Mouse (Mus musculus) cerebral cortex, adult 2 months (tissue): ENCODE results near the gene Hoxc5.

ENCODE experiments used
- WGBS: fragments of 180-500 bp; shearing (Covaris S2); methylation state at CpG from one replicate; pipeline ENCODE4 v1.1.7; 2018; 5-methylcytosine and 5-hydroxymethylcytosine counted together

The Hoxc5 gene

GRCm38 (mm10) chr15:103010847-103011555 lies 43.8 kb downstream of the Hoxc5 start:
- WGBS: 4% methylated on average over 28 of the region's 28 CpGs

GRCm38 (mm10) chr15:103011928-103012486 lies 44.8 kb downstream of the Hoxc5 start:
- 8% methylated on average over 26 of the region's 26 CpGs for WGBS

- WGBS: 6% methylated on average over 17 of the region's 17 CpGs
These were observed 46.2 kb downstream of the Hoxc5 start for GRCm38 (mm10) chr15:103013238-103013984.

- 2% methylated on average over 51 of the region's 57 CpGs for WGBS
These were observed 47.1 kb downstream of the Hoxc5 start for GRCm38 (mm10) chr15:103014166-103015008.

GRCm38 (mm10) chr15:103015009-103015399 lies 47.8 kb downstream of the Hoxc5 start:
- WGBS: 6% methylated on average over 28 of the region's 28 CpGs

GRCm38 (mm10) chr15:103015406-103016166 lies 48.3 kb downstream of the Hoxc5 start:
- WGBS: 21% methylated on average over 19 of the region's 19 CpGs

GRCm38 (mm10) chr15:103018636-103019035 lies 51.4 kb downstream of the Hoxc5 start, which contains the start of gene Hoxc4:
Gene Hoxc4, plus strand, starts transcription at chr15:103018934.
- 49% methylated on average over 9 of the region's 9 CpGs for WGBS

GRCm38 (mm10) chr15:103020899-103021418 lies 53.7 kb downstream of the Hoxc5 start:
- 3% methylated on average over 8 of the region's 8 CpGs for WGBS

GRCm38 (mm10) chr15:103021544-103021943 lies 54.3 kb downstream of the Hoxc5 start:
- WGBS: 9% methylated on average over 8 of the region's 8 CpGs

GRCm38 (mm10) chr15:103024131-103024530 lies 56.9 kb downstream of the Hoxc5 start:
- WGBS: 10% methylated on average over 2 of the region's 2 CpGs

GRCm38 (mm10) chr15:103027266-103028235 lies 60.3 kb downstream of the Hoxc5 start:
- WGBS: 3% methylated on average over 43 of the region's 43 CpGs

- 13% methylated on average over 9 of the region's 9 CpGs for WGBS
These were observed 61.8 kb downstream of the Hoxc5 start for GRCm38 (mm10) chr15:103028916-103029512.

- WGBS: 5% methylated on average over 8 of the region's 8 CpGs
These were observed 62.9 kb downstream of the Hoxc5 start for GRCm38 (mm10) chr15:103030142-103030541.

GRCm38 (mm10) chr15:103032167-103032566 lies 64.9 kb downstream of the Hoxc5 start:
- 0% methylated on average over 3 of the region's 3 CpGs for WGBS

- WGBS: 4% methylated on average over 26 of the region's 26 CpGs
These were observed 65.7 kb downstream of the Hoxc5 start for GRCm38 (mm10) chr15:103032646-103033575.

GRCm38 (mm10) chr15:103034043-103034806 lies 67.0 kb downstream of the Hoxc5 start:
- 2% methylated on average over 24 of the region's 24 CpGs for WGBS
